Mouse (Mus musculus) liver, postnatal 0 days (tissue): ENCODE measurements around the gene Gm382. TPM values are rescaled to one million over a fixed set of nuclear protein-coding genes. Genes with fewer than 3 reads are reported as not detected.

Experiments
- ATAC-seq: fragments of 200-750 bp; cut with Nextera tagmentation; 2 replicates; pipeline ENCODE4 v1.8.0; 2017; ENCODE audit warnings: mild to moderate bottlenecking, moderate library complexity
- DNase-seq: peaks from one replicate; pipeline ENCODE4 v3.0.0-alpha.2; 2016
- H3K27ac ChIP-seq: fragments of 300-500 bp; sonication (generic); 2 replicates; pipeline ENCODE4 v1.5.1; 2014; ENCODE audit warnings: antibody characterized with exemption, moderate library complexity, mild to moderate bottlenecking, low read depth
- H3K27me3 ChIP-seq: fragments of 300-500 bp; sonication (generic); 2 replicates; pipeline ENCODE4 v1.6.1; 2014; ENCODE audit warnings: low read length, control low read depth, mixed read lengths; ENCODE audit not compliant: insufficient read depth
- H3K36me3 ChIP-seq: fragments of 300-500 bp; sonication (generic); replicated peaks from 2 replicates; pipeline ENCODE4 v1.6.1; 2014; ENCODE audit warnings: mild to moderate bottlenecking, control low read depth, low read length, moderate library complexity, mixed read lengths; ENCODE audit not compliant: insufficient read depth
- H3K4me1 ChIP-seq: fragments of 300-500 bp; sonication (generic); 2 replicates; pipeline ENCODE4 v1.6.1; 2014; ENCODE audit warnings: antibody characterized with exemption, mild to moderate bottlenecking, control low read depth; ENCODE audit not compliant: insufficient read depth
- H3K4me2 ChIP-seq: fragments of 300-500 bp; sonication (generic); 2 replicates; pipeline ENCODE4 v1.6.1; 2014; ENCODE audit warnings: low read depth, mild to moderate bottlenecking, low read length, moderate library complexity, mixed read lengths
- H3K4me3 ChIP-seq: fragments of 300-500 bp; sonication (generic); 2 replicates; pipeline ENCODE4 v1.5.1; 2014; ENCODE audit warnings: low read depth, low read length
- H3K9ac ChIP-seq: fragments of 300-500 bp; sonication (generic); replicated peaks from 2 replicates; pipeline ENCODE4 v1.6.1; 2014; ENCODE audit warnings: mild to moderate bottlenecking, moderate library complexity
- H3K9me3 ChIP-seq: fragments of 300-500 bp; sonication (generic); 2 replicates; pipeline ENCODE4 v1.6.1; 2016; ENCODE audit warnings: mild to moderate bottlenecking, control low read depth, low read length, mixed read lengths
- CTCF ChIP-seq: sonication (generic); IDR thresholded peaks from 2 replicates; pipeline ENCODE4 v1.5.1; 2016; ENCODE audit warnings: antibody characterized with exemption, low read depth
- EP300 ChIP-seq: IDR thresholded peaks from 2 replicates; pipeline ENCODE4 v1.6.1; 2016; ENCODE audit warnings: antibody characterized with exemption, low read depth, mild to moderate bottlenecking
- WGBS: fragments of 180-500 bp; shearing (Covaris S2); extraction: QIAGEN DNeasy Blood & Tissue Kit; methylation state at CpG from one replicate; pipeline ENCODE4 v1.1.7; 2014; ENCODE audit not compliant: insufficient replicate concordance; 5-methylcytosine and 5-hydroxymethylcytosine counted together
- polyA plus RNA-seq: library from polyadenylated mRNA; unstranded; fragments of >200 nt; fragmentation: Nextera tagmentation; extraction: Ambion mirVana; gene quantifications from 2 replicates; pipeline ENCODE4 v1.2.1, GENCODE M21; 2015

Gm382 gene
- polyA plus RNA-seq, result not detected in 2 replicates

DNA sequence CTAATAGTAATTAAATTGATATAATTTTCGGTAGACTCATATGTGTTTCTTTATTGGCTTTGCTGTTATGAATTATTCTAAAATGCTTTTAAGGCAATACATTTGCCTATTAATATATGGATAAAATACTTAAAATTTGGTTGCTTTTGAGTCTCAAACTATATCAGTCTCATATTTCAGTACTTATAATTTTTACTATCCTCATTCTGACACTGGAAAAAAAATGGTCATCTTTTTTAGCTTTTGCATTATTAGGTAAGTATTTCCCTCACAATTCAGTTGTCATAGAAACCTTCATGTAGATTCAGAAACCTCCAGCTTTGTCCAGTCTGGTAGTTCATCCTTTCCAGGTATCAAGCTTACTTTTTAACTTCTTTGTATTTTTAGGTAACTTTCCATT, at the start of gene Gm382:
Gene Gm382 (plus strand): TSS at position 301 of the 400 bp plus-strand sequence.
- H3K9ac ChIP-seq, result no peak within 1 kb of the TSS
- no peak within 1 kb of the TSS for H3K4me3 ChIP-seq
- ATAC-seq (no peak), DNase-seq (no peak)
- 80% methylated on average over 1 of the region's 1 CpGs for WGBS
- H3K27me3 ChIP-seq, result no peaks in the 10 kb centered on the region
- no peaks in the 10 kb centered on the region for H3K36me3 ChIP-seq
- H3K4me2 ChIP-seq, result no peak within 1 kb of the TSS
- TF ChIP-seq CTCF, result no peak
- TF ChIP-seq EP300, result no peak
- no peaks in the 10 kb centered on the region for H3K4me1 ChIP-seq
- no peaks in the 10 kb centered on the region for H3K9me3 ChIP-seq
- H3K27ac ChIP-seq, result no peak within 1 kb of the TSS

DNA sequence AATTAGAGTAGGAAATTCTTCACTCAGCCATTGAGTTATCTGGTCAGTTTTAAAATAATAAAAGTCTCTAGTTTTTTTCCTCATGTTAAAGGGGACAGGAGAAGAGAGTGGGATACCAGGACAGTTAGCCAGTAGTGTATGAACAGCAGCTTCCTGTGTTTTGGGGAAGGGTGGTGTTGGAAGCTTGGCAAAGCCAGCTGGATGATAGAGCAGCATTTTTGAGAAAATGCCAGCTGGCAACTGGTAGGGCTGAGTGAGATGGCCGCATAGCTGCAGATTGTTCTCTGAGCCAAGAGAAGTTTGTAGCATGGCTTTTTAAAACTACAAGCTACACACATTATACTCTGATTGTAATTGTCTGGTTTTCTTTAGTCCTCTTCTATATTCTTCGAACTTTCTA, 30.4 kb downstream of the Gm382 start:
- no peak overlapping the region for H3K27ac ChIP-seq
- no peaks in the 10 kb centered on the region for H3K27me3 ChIP-seq
- TF ChIP-seq EP300, result no peak
- TF ChIP-seq CTCF, result no peak
- H3K4me2 ChIP-seq, result no peak overlapping the region
- 72% methylated on average over 2 of the region's 2 CpGs for WGBS
- H3K9me3 ChIP-seq, result no peaks in the 10 kb centered on the region
- DNase-seq (no peak), ATAC-seq (no peak)
- H3K4me3 ChIP-seq, result no peak overlapping the region
- no peak overlapping the region for H3K9ac ChIP-seq
- no peaks in the 10 kb centered on the region for H3K4me1 ChIP-seq
- H3K36me3 ChIP-seq, result no peaks in the 10 kb centered on the region

DNA sequence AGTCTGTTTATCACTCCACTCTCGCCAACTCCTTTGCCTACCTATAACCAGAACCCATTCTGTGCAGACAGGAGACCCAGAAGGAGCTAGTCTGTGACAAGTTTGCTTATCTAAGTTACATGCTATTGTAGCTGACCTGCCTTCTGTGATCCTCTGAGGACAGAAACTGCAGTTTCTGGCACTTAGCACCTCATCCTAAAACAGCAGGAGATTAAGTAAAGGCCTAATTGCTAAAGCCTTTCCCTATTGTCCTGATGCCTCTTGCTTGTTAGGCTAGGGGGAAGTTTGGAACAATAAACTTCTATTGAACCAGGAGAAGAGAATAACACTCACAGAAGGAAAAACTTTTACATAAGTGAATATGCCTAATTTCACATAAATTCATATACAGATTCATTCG, 51.5 kb downstream of the Gm382 start:
- no peak for DNase-seq
- 45% methylated on average over 2 of the region's 2 CpGs for WGBS

DNA sequence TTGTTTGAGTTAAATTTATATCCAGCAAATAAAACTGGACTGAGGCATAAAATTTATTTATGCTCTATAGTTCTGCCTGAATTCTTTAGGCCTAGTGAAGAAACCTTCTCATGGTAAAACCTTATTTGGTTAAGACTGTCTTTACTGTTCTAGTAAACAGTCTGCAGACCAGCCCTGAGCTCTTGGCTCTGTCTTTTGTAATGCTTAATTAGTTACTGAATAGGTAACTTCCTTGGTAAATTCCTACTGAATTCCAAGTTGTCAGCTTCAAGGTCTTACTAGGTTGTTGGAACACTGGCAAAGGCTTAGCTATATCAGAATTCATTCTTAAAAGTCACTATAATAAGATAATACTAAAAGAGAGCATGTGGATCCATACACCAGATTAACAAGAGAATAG, 53.3 kb downstream of the Gm382 start:
- ATAC-seq, result no peak
- H3K4me2 ChIP-seq, result no peak overlapping the region
- DNase-seq, result no peak
- H3K27ac ChIP-seq, result no peak overlapping the region
- H3K27me3 ChIP-seq, result no peaks in the 10 kb centered on the region
- H3K4me3 ChIP-seq, result no peak overlapping the region
- H3K36me3 ChIP-seq, result no peaks in the 10 kb centered on the region
- no peaks in the 10 kb centered on the region for H3K9me3 ChIP-seq
- H3K4me1 ChIP-seq, result no peaks in the 10 kb centered on the region
- TF ChIP-seq CTCF (no peak), EP300 (no peak)
- H3K9ac ChIP-seq, result no peak overlapping the region

More for the DNA sequence above, 51.5 kb downstream of the Gm382 start:
- H3K4me3 ChIP-seq, result no peak overlapping the region
- no peaks in the 10 kb centered on the region for H3K36me3 ChIP-seq
- H3K4me2 ChIP-seq, result no peak overlapping the region
- no peaks in the 10 kb centered on the region for H3K27me3 ChIP-seq
- no peaks in the 10 kb centered on the region for H3K4me1 ChIP-seq
- no peak overlapping the region for H3K27ac ChIP-seq
- TF ChIP-seq CTCF (no peak), EP300 (no peak)
- no peak overlapping the region for H3K9ac ChIP-seq
- H3K9me3 ChIP-seq, result no peaks in the 10 kb centered on the region
- no peak for ATAC-seq

DNA sequence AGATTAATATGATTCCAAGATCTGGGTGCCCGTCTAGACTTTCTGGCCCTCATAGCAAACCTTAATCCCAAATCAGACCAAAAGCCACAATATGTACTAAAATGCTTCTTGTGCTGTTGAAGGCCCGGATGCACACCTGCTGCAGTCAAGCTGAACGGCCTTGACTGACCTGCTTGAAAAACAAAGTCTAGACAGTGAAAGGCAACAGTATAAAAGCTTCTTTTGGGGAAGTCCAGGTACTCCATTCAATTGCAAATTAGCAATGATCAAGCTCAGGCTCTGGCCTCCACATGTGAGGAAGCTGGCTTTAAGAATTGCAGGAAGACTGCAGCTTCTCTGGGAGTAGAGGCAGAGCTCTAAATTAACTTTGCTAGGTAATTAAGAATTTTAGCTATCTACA, 54.2 kb downstream of the Gm382 start:
- Histone ChIP-seq H3K4me1 (no peaks in the 10 kb centered on the region), H3K9ac (no peak overlapping the region), H3K36me3 (no peaks in the 10 kb centered on the region), H3K4me3 (no peak overlapping the region), H3K9me3 (no peaks in the 10 kb centered on the region), H3K27ac (no peak overlapping the region), H3K4me2 (no peak overlapping the region), H3K27me3 (no peaks in the 10 kb centered on the region)
- WGBS, result 76% methylated on average over 3 of the region's 3 CpGs
- no peak for ATAC-seq
- DNase-seq, result no peak
- TF ChIP-seq EP300, result no peak
- TF ChIP-seq CTCF, result no peak

DNA sequence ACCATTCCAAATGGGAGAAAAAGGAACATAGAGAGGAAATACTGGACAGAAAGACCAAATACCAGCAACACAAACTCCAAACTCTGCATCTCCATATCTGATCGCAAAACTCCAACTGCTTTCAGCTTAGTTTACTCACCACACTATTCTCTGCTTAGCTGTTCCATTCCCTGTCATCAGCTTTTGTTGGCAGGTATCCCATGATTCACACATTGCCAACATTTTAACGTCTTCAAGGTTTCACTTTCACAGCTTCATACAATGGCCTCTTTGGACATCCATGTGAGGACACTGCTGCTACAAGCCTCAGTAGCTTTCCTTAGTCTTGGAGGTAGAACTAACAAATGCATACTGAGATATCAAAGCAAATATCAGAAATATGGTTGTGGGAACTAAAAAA, 64.6 kb downstream of the Gm382 start:
- 72% methylated on average over 2 of the region's 2 CpGs for WGBS
- no peaks in the 10 kb centered on the region for H3K9me3 ChIP-seq
- H3K36me3 ChIP-seq, result no peaks in the 10 kb centered on the region
- no peak overlapping the region for H3K9ac ChIP-seq
- no peak for TF ChIP-seq EP300
- no peak for TF ChIP-seq CTCF
- H3K4me2 ChIP-seq, result no peak overlapping the region
- no peak overlapping the region for H3K27ac ChIP-seq
- no peaks in the 10 kb centered on the region for H3K4me1 ChIP-seq
- ATAC-seq (no peak), DNase-seq (no peak)
- no peaks in the 10 kb centered on the region for H3K27me3 ChIP-seq
- no peak overlapping the region for H3K4me3 ChIP-seq

Other genes with a start within 250 kb of the Gm382 start
- gene 4932411N23Rik, start 224.1 kb upstream of the Gm382 start, polyA plus RNA-seq, result not detected in 2 replicates